Mouse (Mus musculus): ENCODE measurements around the gene Fbxl15.

GRCm38 (mm10) chr19:46350168-46350932 is 22.4 kb downstream of the Fbxl15 start, which contains the start of gene 2310034G01Rik:
- no peak for TF ChIP-seq GATA1 (IDR thresholded peaks at IDR 0.05; ENCODE audit: low read length)
- TF ChIP-seq TAL1 (IDR thresholded peaks at IDR 0.05; ENCODE audit: low read length) = no peak

Data from erythroblast, embryonic 14.5 days (primary cell).